Mouse (Mus musculus): ENCODE results near the gene Kcnj4. TPM values are rescaled to one million over a fixed set of nuclear protein-coding genes. Genes with fewer than 3 reads are reported as not detected.
A peak's percentile ranks its signal among the peaks of the same experiment; 100 is the strongest.

Gene Kcnj4
- polyA plus RNA-seq, 1 experiment = not detected

- Histone ChIP-seq H3K4me1 (ENCODE audit: control insufficient read depth, insufficient read depth, insufficient read length, low read length) (peaks cover 6% of the 10 kb centered on the region; the same call in 1 of the 2 replicates), H3K27ac (ENCODE audit: insufficient read depth, low read depth, low read length) (no peak overlapping the region), H3K36me3 (ENCODE audit: control insufficient read depth, insufficient read depth, low read length) (no peaks in the 10 kb centered on the region), H3K4me3 (ENCODE audit: low read depth, low read length) (peak overlapping the region; percentile 49), H3K27me3 (ENCODE audit: control insufficient read depth, insufficient read depth, low read length) (peaks cover 48% of the 10 kb centered on the region)
- TF ChIP-seq CTCF (IDR thresholded peaks at IDR 0.05; ENCODE audit: extremely low read depth, insufficient read length, insufficient replicate concordance, low read depth, low read length) (no peak), POLR2A (IDR thresholded peaks at IDR 0.05; ENCODE audit: low read depth, low read length) (no peak)
- WGBS = 6% methylated on average over 61 of the region's 61 CpGs
Observed at GRCm38 (mm10) chr15:79511553-79512320, 6.7 kb upstream of the Kcnj4 start.

- peaks cover 55% of the 10 kb centered on the region for H3K27me3 ChIP-seq (ENCODE audit: control insufficient read depth, insufficient read depth, low read length)
- H3K4me1 ChIP-seq (ENCODE audit: control insufficient read depth, insufficient read depth, insufficient read length, low read length) = 0 out of 2 replicates have a peak, but pooled peaks cover 4% of the 10 kb centered on the region
- no peak overlapping the region for H3K27ac ChIP-seq (ENCODE audit: insufficient read depth, low read depth, low read length)
- 72% methylated on average over 7 of the region's 7 CpGs for WGBS
- no peak overlapping the region for H3K4me3 ChIP-seq (ENCODE audit: low read depth, low read length)
- TF ChIP-seq POLR2A (IDR thresholded peaks at IDR 0.05; ENCODE audit: low read depth, low read length) = no peak
- no peaks in the 10 kb centered on the region for H3K36me3 ChIP-seq (ENCODE audit: control insufficient read depth, insufficient read depth, low read length)
Observed at GRCm38 (mm10) chr15:79510425-79510824, 5.4 kb upstream of the Kcnj4 start.

GRCm38 (mm10) chr15:79509998-79510397 is 5.0 kb upstream of the Kcnj4 start:
- TF ChIP-seq CTCF (IDR thresholded peaks at IDR 0.05; ENCODE audit: extremely low read depth, insufficient read length, insufficient replicate concordance, low read depth, low read length) (no peak), POLR2A (IDR thresholded peaks at IDR 0.05; ENCODE audit: low read depth, low read length) (no peak)
- Histone ChIP-seq H3K27ac (ENCODE audit: insufficient read depth, low read depth, low read length) (no peak overlapping the region), H3K36me3 (ENCODE audit: control insufficient read depth, insufficient read depth, low read length) (no peaks in the 10 kb centered on the region), H3K27me3 (ENCODE audit: control insufficient read depth, insufficient read depth, low read length) (peaks cover 60% of the 10 kb centered on the region), H3K4me3 (ENCODE audit: low read depth, low read length) (no peak overlapping the region), H3K4me1 (ENCODE audit: control insufficient read depth, insufficient read depth, insufficient read length, low read length) (0 out of 2 replicates have a peak, but pooled peaks cover 4% of the 10 kb centered on the region)
- WGBS = 49% methylated on average over 6 of the region's 6 CpGs

GRCm38 (mm10) chr15:79507055-79507828 is 2.2 kb upstream of the Kcnj4 start:
- Histone ChIP-seq H3K27me3 (ENCODE audit: control insufficient read depth, insufficient read depth, low read length) (peaks cover 74% of the 10 kb centered on the region), H3K4me1 (ENCODE audit: control insufficient read depth, insufficient read depth, insufficient read length, low read length) (0 out of 2 replicates have a peak, but pooled peaks cover 4% of the 10 kb centered on the region), H3K27ac (ENCODE audit: insufficient read depth, low read depth, low read length) (no peak overlapping the region), H3K36me3 (ENCODE audit: control insufficient read depth, insufficient read depth, low read length) (no peaks in the 10 kb centered on the region), H3K4me3 (ENCODE audit: low read depth, low read length) (no peak overlapping the region)
- 55% methylated on average over 31 of the region's 31 CpGs for WGBS
- TF ChIP-seq CTCF (IDR thresholded peaks at IDR 0.05; ENCODE audit: extremely low read depth, insufficient read length, insufficient replicate concordance, low read depth, low read length) = no peak
- no peak for TF ChIP-seq POLR2A (IDR thresholded peaks at IDR 0.05; ENCODE audit: low read depth, low read length)

- no peaks in the 10 kb centered on the region for H3K36me3 ChIP-seq (ENCODE audit: control insufficient read depth, insufficient read depth, low read length)
- peaks cover 66% of the 10 kb centered on the region for H3K27me3 ChIP-seq (ENCODE audit: control insufficient read depth, insufficient read depth, low read length)
- no peak for TF ChIP-seq CTCF (IDR thresholded peaks at IDR 0.05; ENCODE audit: extremely low read depth, insufficient read length, insufficient replicate concordance, low read depth, low read length)
- TF ChIP-seq POLR2A (IDR thresholded peaks at IDR 0.05; ENCODE audit: low read depth, low read length) = no peak
- 0 out of 2 replicates have a peak, but pooled peaks cover 1% of the 10 kb centered on the region for H3K4me1 ChIP-seq (ENCODE audit: control insufficient read depth, insufficient read depth, insufficient read length, low read length)
- H3K4me3 ChIP-seq (ENCODE audit: low read depth, low read length) = no peak overlapping the region
- no peak overlapping the region for H3K27ac ChIP-seq (ENCODE audit: insufficient read depth, low read depth, low read length)
- WGBS = 31% methylated on average over 7 of the region's 7 CpGs
Observed at GRCm38 (mm10) chr15:79506460-79506859, 1.4 kb upstream of the Kcnj4 start.

- WGBS = 1% methylated on average over 60 of the region's 71 CpGs
- Histone ChIP-seq H3K36me3 (ENCODE audit: control insufficient read depth, insufficient read depth, low read length) (no peaks in the 10 kb centered on the region), H3K27me3 (ENCODE audit: control insufficient read depth, insufficient read depth, low read length) (peaks cover 63% of the 10 kb centered on the region), H3K4me3 (ENCODE audit: low read depth, low read length) (peak overlapping the region; percentile 64), H3K4me1 (ENCODE audit: control insufficient read depth, insufficient read depth, insufficient read length, low read length) (0 out of 2 replicates have a peak, but pooled peaks cover 1% of the 10 kb centered on the region), H3K27ac (ENCODE audit: insufficient read depth, low read depth, low read length) (no peak overlapping the region)
- TF ChIP-seq CTCF (IDR thresholded peaks at IDR 0.05; ENCODE audit: extremely low read depth, insufficient read length, insufficient replicate concordance, low read depth, low read length) (no peak), POLR2A (IDR thresholded peaks at IDR 0.05; ENCODE audit: low read depth, low read length) (no peak)
Observed at GRCm38 (mm10) chr15:79505616-79506283, 709 bp upstream of the Kcnj4 start.
